Mouse (Mus musculus) cerebellum, adult 2 months (tissue): ENCODE measurements at regions not wholly inside any gene's neighbourhood (a gene's known extent, or its start where the extent isn't known, plus 50 kb on each side); places are given as distances from the start of the nearest gene placed in this dataset.

Experiments
- DNase-seq, 2 experiments: peaks; one replicate each; pipeline ENCODE4 v3.0.0; 2021
- H3K27ac ChIP-seq: fragments of 200-500 bp; 2 replicates; pipeline ENCODE4 v1.5.1; 2012; ENCODE audit warnings: low read length, control low read depth, inconsistent platforms; ENCODE audit not compliant: insufficient read depth
- H3K27me3 ChIP-seq: fragments of 200-500 bp; 2 replicates; pipeline ENCODE4 v1.6.1; 2012; ENCODE audit warnings: inconsistent platforms, mild to moderate bottlenecking, low read length, moderate library complexity; ENCODE audit not compliant: control insufficient read depth, insufficient read depth
- H3K4me1 ChIP-seq: fragments of 200-500 bp; 2 replicates; pipeline ENCODE4 v1.6.1; 2011; ENCODE audit warnings: low read length; ENCODE audit not compliant: control insufficient read depth, insufficient read depth
- H3K4me3 ChIP-seq: fragments of 200-500 bp; replicated peaks from 2 replicates; pipeline ENCODE3; 2011; ENCODE audit warnings: mild to moderate bottlenecking, low read depth, low read length, control low read depth; ENCODE audit not compliant: insufficient read depth
- CTCF ChIP-seq: fragments of 200-500 bp; IDR thresholded peaks from 2 replicates; pipeline ENCODE4 v1.5.1; 2011; ENCODE audit warnings: low read depth, mild to moderate bottlenecking, control low read depth, low read length, moderate library complexity, borderline replicate concordance; ENCODE audit not compliant: insufficient read depth
- POLR2A ChIP-seq: fragments of 200-500 bp; IDR thresholded peaks from 2 replicates; pipeline ENCODE4 v1.6.1; 2011; ENCODE audit warnings: low read length, control low read depth, borderline replicate concordance; ENCODE audit not compliant: insufficient read depth
- WGBS: fragments of 180-500 bp; shearing (Covaris S2); methylation state at CpG from one replicate; pipeline ENCODE4 v1.1.7; 2018; 5-methylcytosine and 5-hydroxymethylcytosine counted together

DNA sequence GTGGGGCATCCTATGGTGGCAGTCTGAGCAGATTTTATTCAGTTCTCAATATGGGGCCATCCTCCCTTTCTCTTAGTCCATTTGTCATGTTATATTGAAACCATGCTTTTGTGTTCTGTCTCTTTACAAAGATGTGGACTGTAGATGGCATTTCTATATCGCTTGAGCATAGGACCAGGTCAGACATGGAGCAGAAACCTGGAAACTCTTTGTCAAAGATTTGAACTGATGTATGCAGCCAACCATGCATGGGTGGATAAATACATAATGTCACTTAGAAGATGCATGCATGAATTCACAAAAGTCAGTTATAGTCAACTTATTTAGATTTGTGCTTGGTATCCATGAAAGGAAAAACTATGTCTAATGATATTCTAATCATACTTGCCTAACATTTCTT, 1587.5 kb downstream of the Cdh11 start:
- Histone ChIP-seq H3K27ac (no peak overlapping the region), H3K4me1 (no peaks in the 10 kb centered on the region)
- 22% methylated on average over 1 of the region's 1 CpGs for WGBS

DNA sequence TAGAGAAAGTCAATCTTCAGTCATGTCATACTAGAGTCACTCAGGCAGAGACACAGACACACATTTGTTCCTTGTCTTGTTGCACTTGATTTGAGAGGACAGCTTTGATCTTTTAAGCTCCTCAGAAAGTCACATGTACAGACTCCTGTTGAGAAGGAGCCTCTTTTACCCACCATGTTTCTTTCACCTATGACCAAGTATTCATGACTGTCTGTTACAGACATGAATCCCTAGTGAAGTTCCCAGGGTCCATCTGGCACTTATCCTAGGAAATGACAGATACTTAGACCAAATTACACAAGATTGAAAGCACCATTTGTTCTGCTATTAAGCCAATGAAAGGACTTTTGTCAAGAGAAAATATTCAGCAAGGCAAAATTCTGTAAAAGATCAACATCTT, 1588.7 kb downstream of the Cdh11 start:
- no peak overlapping the region for H3K4me3 ChIP-seq
- H3K27me3 ChIP-seq = no peaks in the 10 kb centered on the region
- no peaks in the 10 kb centered on the region for H3K4me1 ChIP-seq
- no peak for DNase-seq
- TF ChIP-seq CTCF (no peak), POLR2A (no peak)
- no peak overlapping the region for H3K27ac ChIP-seq

More for the DNA sequence above, 1587.5 kb downstream of the Cdh11 start:
- no peak for DNase-seq
- no peak overlapping the region for H3K4me3 ChIP-seq
- TF ChIP-seq POLR2A (no peak), CTCF (no peak)
- no peaks in the 10 kb centered on the region for H3K27me3 ChIP-seq

DNA sequence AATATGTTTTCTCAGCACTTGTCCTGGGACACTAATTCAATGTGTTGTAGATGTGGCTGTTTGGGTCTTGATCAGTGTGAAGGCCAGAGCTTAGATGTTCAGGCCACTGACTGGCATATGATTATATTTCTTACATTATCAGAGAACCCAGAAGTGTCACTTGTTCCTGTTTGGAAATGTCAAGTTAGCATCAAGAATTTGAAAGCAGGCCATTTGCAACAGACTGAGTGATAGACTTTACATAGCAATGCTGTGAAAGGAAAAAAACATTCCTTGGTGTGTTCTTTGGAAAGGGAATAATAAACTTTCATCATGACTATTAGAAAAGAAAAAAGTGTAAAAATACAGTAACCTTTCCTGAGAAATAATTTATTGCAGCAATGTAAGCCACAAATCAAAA, 1596.9 kb downstream of the Cdh11 start:
- TF ChIP-seq POLR2A = no peak
- TF ChIP-seq CTCF = no peak
- no peaks in the 10 kb centered on the region for H3K27me3 ChIP-seq
- H3K4me1 ChIP-seq = no peaks in the 10 kb centered on the region
- no peak overlapping the region for H3K4me3 ChIP-seq
- no peak overlapping the region for H3K27ac ChIP-seq
- DNase-seq = no peak

DNA sequence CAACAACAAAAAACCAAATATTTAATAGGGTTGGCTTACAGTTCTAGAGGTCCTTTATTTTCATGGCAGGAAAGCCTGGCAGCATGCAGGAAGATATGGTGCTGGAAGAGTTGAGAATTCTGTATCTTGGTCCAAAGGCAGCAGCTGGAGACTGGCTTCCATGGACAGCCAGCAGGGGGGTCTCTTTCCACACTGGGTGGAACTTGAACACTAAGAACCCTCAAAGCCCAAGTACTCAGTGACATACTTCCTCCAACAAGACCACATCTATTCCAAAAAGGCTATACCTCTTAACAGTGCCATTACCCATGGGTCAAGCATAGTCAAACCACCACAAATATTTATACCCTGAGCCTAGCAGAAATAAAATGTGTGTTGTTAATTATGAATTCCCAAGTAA, 1630.5 kb downstream of the Cdh11 start:
- Histone ChIP-seq H3K4me3 (no peak overlapping the region), H3K4me1 (no peaks in the 10 kb centered on the region)
- no peak for TF ChIP-seq CTCF
- no peak for TF ChIP-seq POLR2A

More for the DNA sequence above, 1630.5 kb downstream of the Cdh11 start:
- DNase-seq = no peak
- H3K27me3 ChIP-seq = no peaks in the 10 kb centered on the region
- H3K27ac ChIP-seq = no peak overlapping the region
